In the genomic region with DNA sequence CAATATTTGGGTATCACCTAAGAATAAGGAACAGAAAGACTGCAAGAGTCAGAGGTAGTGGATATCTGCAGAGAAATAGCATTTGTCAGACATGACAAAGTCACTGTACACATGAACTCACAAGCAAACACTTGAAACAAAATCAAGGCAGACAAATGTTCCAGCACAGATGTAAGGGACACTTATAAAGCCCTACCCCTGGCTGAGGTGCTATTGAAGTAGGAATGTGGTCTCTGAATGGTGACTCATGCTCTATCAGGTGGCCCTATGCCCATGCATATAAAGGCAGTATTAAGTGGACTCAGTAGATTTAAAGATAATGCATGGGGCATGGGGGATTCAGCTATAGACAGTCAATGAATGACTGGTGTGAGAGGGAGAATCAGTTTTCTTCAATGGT, we compare ENCODE assay signal across 29 mouse cellular contexts.
"Had no signal": no experiment of that assay in that cellular context is flagged by ENCODE, and none has a peak within 500 bp of the region (broad histone marks: within the 10 kb centered on the region; RNA-seq: fewer than 3 reads in every experiment).

No protein-coding gene starts in this region.

- H3K27ac ChIP-seq: left cerebral cortex, adult 2 months; limb, embryonic 10.5 days; limb, embryonic 12.5 days; limb, embryonic 13.5 days; limb, embryonic 15.5 days; liver, embryonic 12.5 days; liver, embryonic 13.5 days; liver, embryonic 14.5 days; liver, embryonic 15.5 days; lung, embryonic 15.5 days; macrophage; midbrain, embryonic 10.5 days; midbrain, embryonic 12.5 days; midbrain, embryonic 13.5 days; midbrain, embryonic 15.5 days; neural tube, embryonic 12.5 days; neural tube, embryonic 13.5 days had no signal

- H3K9me3 ChIP-seq: limb, embryonic 10.5 days; limb, embryonic 12.5 days; limb, embryonic 13.5 days; limb, embryonic 15.5 days; liver, embryonic 12.5 days; liver, embryonic 13.5 days; liver, embryonic 15.5 days; lung, embryonic 15.5 days; megakaryocyte, embryonic 14.5 days; midbrain, embryonic 10.5 days; midbrain, embryonic 12.5 days; midbrain, embryonic 13.5 days; midbrain, embryonic 15.5 days; neural tube, embryonic 12.5 days; neural tube, embryonic 13.5 days had no signal

- H3K4me1 ChIP-seq: limb, embryonic 10.5 days; limb, embryonic 12.5 days; limb, embryonic 13.5 days; limb, embryonic 15.5 days; liver, embryonic 12.5 days; liver, embryonic 13.5 days; liver, embryonic 15.5 days; lung, embryonic 15.5 days; megakaryocyte, embryonic 14.5 days; midbrain, embryonic 10.5 days; midbrain, embryonic 12.5 days; midbrain, embryonic 13.5 days; midbrain, embryonic 15.5 days; neural tube, embryonic 12.5 days; neural tube, embryonic 13.5 days had no signal

- DNase-seq: layer of hippocampus, postnatal 36 days; left cerebral cortex, postnatal 4 days; liver; liver, embryonic 13.5 days; liver, postnatal 0 days; lung, embryonic 14.5 days; lung, postnatal 4 days; midbrain, embryonic 14.5 days had no signal

- ATAC-seq: liver, embryonic 12.5 days; liver, postnatal 0 days; midbrain, embryonic 13.5 days; midbrain, embryonic 15.5 days; midbrain, embryonic 16.5 days had no signal

- H3K4me2 ChIP-seq: limb, embryonic 12.5 days; limb, embryonic 13.5 days; limb, embryonic 15.5 days; liver, embryonic 11.5 days; liver, embryonic 12.5 days; liver, embryonic 13.5 days; liver, embryonic 15.5 days; lung, embryonic 14.5 days; lung, embryonic 15.5 days; midbrain, embryonic 11.5 days; midbrain, embryonic 12.5 days; midbrain, embryonic 13.5 days; midbrain, embryonic 15.5 days; neural tube, embryonic 12.5 days; neural tube, embryonic 13.5 days had no signal

- H3K27me3 ChIP-seq: limb, embryonic 12.5 days; limb, embryonic 13.5 days; limb, embryonic 15.5 days; liver, embryonic 12.5 days; liver, embryonic 13.5 days; liver, embryonic 15.5 days; lung, embryonic 15.5 days; megakaryocyte, embryonic 14.5 days; midbrain, embryonic 12.5 days; midbrain, embryonic 13.5 days; midbrain, embryonic 15.5 days; neural tube, embryonic 12.5 days; neural tube, embryonic 13.5 days had no signal

- H3K9ac ChIP-seq: limb, embryonic 12.5 days; limb, embryonic 13.5 days; limb, embryonic 15.5 days; liver, embryonic 12.5 days; liver, embryonic 13.5 days; liver, embryonic 14.5 days; liver, embryonic 15.5 days; liver, postnatal 0 days; lung, embryonic 14.5 days; lung, embryonic 15.5 days; midbrain, embryonic 12.5 days; midbrain, embryonic 13.5 days; midbrain, embryonic 15.5 days; neural tube, embryonic 12.5 days; neural tube, embryonic 13.5 days had no signal

- H3K36me3 ChIP-seq: limb, embryonic 10.5 days; limb, embryonic 12.5 days; limb, embryonic 13.5 days; limb, embryonic 15.5 days; liver, embryonic 12.5 days; liver, embryonic 13.5 days; liver, embryonic 15.5 days; lung, embryonic 15.5 days; midbrain, embryonic 10.5 days; midbrain, embryonic 12.5 days; midbrain, embryonic 13.5 days; midbrain, embryonic 15.5 days; neural tube, embryonic 12.5 days; neural tube, embryonic 13.5 days had no signal

- H3K4me3 ChIP-seq: left cerebral cortex, adult 2 months; limb, embryonic 10.5 days; limb, embryonic 12.5 days; limb, embryonic 13.5 days; limb, embryonic 15.5 days; liver, embryonic 12.5 days; liver, embryonic 13.5 days; liver, embryonic 15.5 days; lung, embryonic 15.5 days; megakaryocyte, embryonic 14.5 days; midbrain, embryonic 10.5 days; midbrain, embryonic 12.5 days; midbrain, embryonic 13.5 days; midbrain, embryonic 15.5 days; myocyte; neural tube, embryonic 12.5 days; neural tube, embryonic 13.5 days had no signal
